Mouse (Mus musculus) forebrain, embryonic 12.5 days (tissue): ENCODE results near the gene Ppat. TPM values are rescaled to one million over a fixed set of nuclear protein-coding genes. Genes with fewer than 3 reads are reported as not detected.

ENCODE experiments used
- polyA plus RNA-seq: library from polyadenylated mRNA; unstranded; fragments of >200 nt; fragmentation: Nextera tagmentation; extraction: Ambion mirVana; gene quantifications from 2 replicates; pipeline ENCODE4 v1.2.1, GENCODE M21; 2016

Gene Ppat
- polyA plus RNA-seq, 1 experiment from 2014 or later = 31.8 TPM

Other genes starting within 250 kb of the Ppat start
- gene Aasdh, start 46.1 kb downstream of the Ppat start, polyA plus RNA-seq = 20.5 and 22.5 TPM in 2 replicates
- gene Paics, start 271 bp downstream of the Ppat start, polyA plus RNA-seq = 346 and 374 TPM in 2 replicates
- 63.5 and 64.3 TPM in 2 replicates for gene Srp72, start 23.1 kb upstream of the Ppat start, polyA plus RNA-seq
- not detected in 2 replicates for gene Arl9, start 52.5 kb upstream of the Ppat start, polyA plus RNA-seq
- gene Thegl, start 64.4 kb upstream of the Ppat start, polyA plus RNA-seq = 0.33 and 0.42 TPM in 2 replicates
- 1.0 and 1.1 TPM in 2 replicates for gene Hopx, start 163.5 kb upstream of the Ppat start, polyA plus RNA-seq